In the genomic region with DNA sequence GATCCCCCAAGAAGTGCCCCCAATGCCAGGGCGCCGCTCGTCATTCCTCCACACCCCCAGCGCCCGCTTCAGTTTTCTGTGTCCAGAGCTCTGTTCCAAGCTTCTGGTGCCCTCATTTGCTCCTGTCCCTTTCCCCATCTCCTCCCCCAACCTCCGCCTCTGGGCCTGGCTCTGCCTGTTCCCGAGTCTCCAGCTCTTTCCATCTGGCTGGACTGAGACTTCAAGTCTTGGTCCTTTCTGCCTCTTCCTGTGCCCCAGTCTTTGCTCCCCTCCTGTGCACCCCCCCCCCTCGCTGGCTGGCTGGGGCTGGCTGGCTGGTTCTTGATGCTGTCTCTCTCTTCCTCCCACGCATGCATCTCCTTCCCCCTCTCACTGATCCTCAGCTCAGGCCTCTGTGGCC, we compare ENCODE assay signal across 8 mouse cellular contexts. TPM values are rescaled to one million over a fixed set of nuclear protein-coding genes. Genes with fewer than 3 reads are reported as not detected.
DNase-seq lines count a peak whose midpoint lies in the region; ATAC-seq and TF ChIP-seq lines count a peak whose summit lies in the region.

No protein-coding gene starts in this region.

- H3K4me3 ChIP-seq in forebrain, postnatal 0 days (ENCODE audit: low read depth, low read length): no peak overlapping the region
- no peak overlapping the region for H3K4me3 ChIP-seq in limb, embryonic 11.5 days (ENCODE audit: low read depth, low read length)

- 37% methylated on average over 9 of the region's 9 CpGs for WGBS in forebrain, postnatal 0 days
- WGBS in limb, embryonic 11.5 days: 30% methylated on average over 9 of the region's 9 CpGs

- H3K9ac ChIP-seq in forebrain, postnatal 0 days: 0 out of 2 replicates have a peak overlapping the region, but pooled peaks have one; percentile 31
- H3K9ac ChIP-seq in limb, embryonic 11.5 days (ENCODE audit: low read length): no peak overlapping the region

- peak; percentile 42 to 61 for DNase-seq in kidney, postnatal 4 days
- DNase-seq in kidney, postnatal 36 days: no peak
- peak; percentile 84 for DNase-seq in cerebellum, adult 9-11 months
- DNase-seq in forebrain, postnatal 0 days: no peak
- no peak for DNase-seq in limb, embryonic 11.5 days (ENCODE audit: low spot score)
- DNase-seq in right cerebral cortex, postnatal 25 days: peak; percentile 37

- peaks cover 16% of the 10 kb centered on the region for H3K36me3 ChIP-seq in forebrain, postnatal 0 days (ENCODE audit: insufficient read depth)
- peaks cover 12% of the 10 kb centered on the region for H3K36me3 ChIP-seq in limb, embryonic 11.5 days (ENCODE audit: control insufficient read depth, insufficient read depth, low read length)

- no peak for TF ChIP-seq CTCF in forebrain, postnatal 0 days (IDR thresholded peaks at IDR 0.05; ENCODE audit: low read depth)

- H3K9me3 ChIP-seq in forebrain, postnatal 0 days (ENCODE audit: low read length): no peaks in the 10 kb centered on the region
- no peaks in the 10 kb centered on the region for H3K9me3 ChIP-seq in limb, embryonic 11.5 days (ENCODE audit: control insufficient read depth, low read length)

- no peak for ATAC-seq in forebrain, postnatal 0 days
- ATAC-seq in limb, embryonic 11.5 days (ENCODE audit: insufficient number of reproducible peaks, low FRiP score, low TSS enrichment, low read depth): no peak
- ATAC-seq in monocyte, adult 5-6 weeks (replicated peaks; ENCODE audit: insufficient number of reproducible peaks, low FRiP score, low TSS enrichment, poor library complexity, severe bottlenecking): no peak
- no peak for ATAC-seq in erythroid progenitor cell, adult 5-6 weeks (replicated peaks; ENCODE audit: low FRiP score, poor library complexity, severe bottlenecking)

- H3K4me2 ChIP-seq in forebrain, postnatal 0 days (ENCODE audit: low read depth): peak overlapping the region; percentile 58
- H3K4me2 ChIP-seq in limb, embryonic 11.5 days (ENCODE audit: low read depth, severe bottlenecking): peak overlapping the region; percentile 45; the same call in 1 of the 2 replicates

- no peaks in the 10 kb centered on the region for H3K27me3 ChIP-seq in forebrain, postnatal 0 days (ENCODE audit: insufficient read depth, low read length)
- no peaks in the 10 kb centered on the region for H3K27me3 ChIP-seq in limb, embryonic 11.5 days (ENCODE audit: control insufficient read depth, insufficient read depth, low read length)

- H3K27ac ChIP-seq in forebrain, postnatal 0 days (ENCODE audit: low read depth, low read length): peak overlapping the region; percentile 94
- no peak overlapping the region for H3K27ac ChIP-seq in limb, embryonic 11.5 days (replicated peaks; ENCODE audit: low read depth, low read length)

- peaks cover 46% of the 10 kb centered on the region for H3K4me1 ChIP-seq in forebrain, postnatal 0 days (ENCODE audit: insufficient read depth)
- H3K4me1 ChIP-seq in limb, embryonic 11.5 days (ENCODE audit: control insufficient read depth, insufficient read depth, low read length): peaks cover 55% of the 10 kb centered on the region

RNA-seq across cellular contexts. Expression of a gene that starts 10.7 kb away (rescaled TPM):
- total RNA-seq in forebrain, postnatal 0 days (2014; rRNA removed): 214 and 230 TPM in 2 replicates
- polyA plus RNA-seq in forebrain, postnatal 0 days (2015; fragmentation: Nextera tagmentation; extraction: Ambion mirVana): 12.1 and 14.3 TPM in 2 replicates
- polyA plus RNA-seq in limb, embryonic 11.5 days (2014; fragmentation: Nextera tagmentation; extraction: Ambion mirVana): 10.0 and 10.8 TPM in 2 replicates
- total RNA-seq in monocyte, adult 5-6 weeks (2017): 3.5 to 20.2 TPM (median 6.5 TPM) in 3 replicates
- total RNA-seq in erythroid progenitor cell, adult 5-6 weeks (2015; ENCODE audit: low replicate concordance): not detected in 2 replicates
- total RNA-seq in erythroid progenitor cell, adult 5-6 weeks (2017; ENCODE audit: low replicate concordance): 1.1 and 2.7 TPM in 2 replicates

RNA-seq across cellular contexts. Expression of a gene that starts 12.2 kb away (rescaled TPM):
- total RNA-seq in forebrain, postnatal 0 days (2014; rRNA removed): 45.1 and 47.7 TPM in 2 replicates
- polyA plus RNA-seq in forebrain, postnatal 0 days (2015; fragmentation: Nextera tagmentation; extraction: Ambion mirVana): 47.9 and 51.5 TPM in 2 replicates
- polyA plus RNA-seq in limb, embryonic 11.5 days (2014; fragmentation: Nextera tagmentation; extraction: Ambion mirVana): 52.9 and 53.5 TPM in 2 replicates
- 46.9 to 64.6 TPM (median 55.3 TPM) in 3 replicates for total RNA-seq in monocyte, adult 5-6 weeks (2017)
- 24.9 and 52.8 TPM in 2 replicates for total RNA-seq in erythroid progenitor cell, adult 5-6 weeks (2015; ENCODE audit: low replicate concordance)
- 20.7 and 23.4 TPM in 2 replicates for total RNA-seq in erythroid progenitor cell, adult 5-6 weeks (2017; ENCODE audit: low replicate concordance)

RNA-seq across cellular contexts. Expression of a gene that starts 26.5 kb away (rescaled TPM):
- 3.0 and 5.4 TPM in 2 replicates for total RNA-seq in forebrain, postnatal 0 days (2014; rRNA removed)
- polyA plus RNA-seq in forebrain, postnatal 0 days (2015; fragmentation: Nextera tagmentation; extraction: Ambion mirVana): 4.3 and 4.5 TPM in 2 replicates
- 1.0 and 1.6 TPM in 2 replicates for polyA plus RNA-seq in limb, embryonic 11.5 days (2014; fragmentation: Nextera tagmentation; extraction: Ambion mirVana)
- not detected in 3 replicates for total RNA-seq in monocyte, adult 5-6 weeks (2017)
- total RNA-seq in erythroid progenitor cell, adult 5-6 weeks (2015; ENCODE audit: low replicate concordance): not detected in 2 replicates
- not detected in 2 replicates for total RNA-seq in erythroid progenitor cell, adult 5-6 weeks (2017; ENCODE audit: low replicate concordance)

RNA-seq across cellular contexts. Expression of a gene that starts 27.0 kb away (rescaled TPM):
- 31.9 and 43.9 TPM in 2 replicates for total RNA-seq in forebrain, postnatal 0 days (2014; rRNA removed)
- polyA plus RNA-seq in forebrain, postnatal 0 days (2015; fragmentation: Nextera tagmentation; extraction: Ambion mirVana): 12.7 and 15.7 TPM in 2 replicates
- 47.3 and 52.0 TPM in 2 replicates for polyA plus RNA-seq in limb, embryonic 11.5 days (2014; fragmentation: Nextera tagmentation; extraction: Ambion mirVana)
- total RNA-seq in monocyte, adult 5-6 weeks (2017): 18.6 to 27.1 TPM (median 19.1 TPM) in 3 replicates
- 2.9 and 4.3 TPM in 2 replicates for total RNA-seq in erythroid progenitor cell, adult 5-6 weeks (2015; ENCODE audit: low replicate concordance)
- 0.30 and 2.4 TPM in 2 replicates for total RNA-seq in erythroid progenitor cell, adult 5-6 weeks (2017; ENCODE audit: low replicate concordance)

RNA-seq across cellular contexts. Expression of a gene that starts 31.8 kb away (rescaled TPM):
- 47.6 and 52.7 TPM in 2 replicates for total RNA-seq in forebrain, postnatal 0 days (2014; rRNA removed)
- polyA plus RNA-seq in forebrain, postnatal 0 days (2015; fragmentation: Nextera tagmentation; extraction: Ambion mirVana): 48.0 and 49.7 TPM in 2 replicates
- polyA plus RNA-seq in limb, embryonic 11.5 days (2014; fragmentation: Nextera tagmentation; extraction: Ambion mirVana): 56.1 and 64.9 TPM in 2 replicates
- total RNA-seq in monocyte, adult 5-6 weeks (2017): 48.7 to 74.0 TPM (median 57.5 TPM) in 3 replicates
- total RNA-seq in erythroid progenitor cell, adult 5-6 weeks (2015; ENCODE audit: low replicate concordance): 18.7 and 21.4 TPM in 2 replicates
- total RNA-seq in erythroid progenitor cell, adult 5-6 weeks (2017; ENCODE audit: low replicate concordance): 22.2 and 25.4 TPM in 2 replicates

Comparison
In these comparisons a context has a peak if more than half of its experiments do, and no peak if none do; other contexts are left out.
1. DNase-seq: peak in kidney, postnatal 4 days (2 of 2), cerebellum, adult 9-11 months (single experiment) and right cerebral cortex, postnatal 25 days (single experiment); none in kidney, postnatal 36 days (0 of 2), forebrain, postnatal 0 days (single experiment) and limb, embryonic 11.5 days (single experiment).
2. RNA of a gene that starts 10.7 kb away (total RNA-seq): 214 to 230 TPM in forebrain, postnatal 0 days; 3.5 to 20.2 TPM in monocyte, adult 5-6 weeks and 1.1 to 2.7 TPM in erythroid progenitor cell, adult 5-6 weeks; every median in the first group is over 10 times any median in the second.